Mouse (Mus musculus): ENCODE data around the gene Hhipl1.

- TF ChIP-seq CTCF (conservative IDR thresholded peaks at IDR 0.05; ENCODE audit: insufficient read depth, insufficient read length, low read depth, low read length) (no peak), POLR2A (IDR thresholded peaks at IDR 0.05; ENCODE audit: low read depth, low read length) (no peak)
Observed at GRCm38 (mm10) chr12:108272143-108272635, 33.9 kb upstream of the Hhipl1 start.

Data from kidney, adult 2 months (tissue).